In the genomic region with DNA sequence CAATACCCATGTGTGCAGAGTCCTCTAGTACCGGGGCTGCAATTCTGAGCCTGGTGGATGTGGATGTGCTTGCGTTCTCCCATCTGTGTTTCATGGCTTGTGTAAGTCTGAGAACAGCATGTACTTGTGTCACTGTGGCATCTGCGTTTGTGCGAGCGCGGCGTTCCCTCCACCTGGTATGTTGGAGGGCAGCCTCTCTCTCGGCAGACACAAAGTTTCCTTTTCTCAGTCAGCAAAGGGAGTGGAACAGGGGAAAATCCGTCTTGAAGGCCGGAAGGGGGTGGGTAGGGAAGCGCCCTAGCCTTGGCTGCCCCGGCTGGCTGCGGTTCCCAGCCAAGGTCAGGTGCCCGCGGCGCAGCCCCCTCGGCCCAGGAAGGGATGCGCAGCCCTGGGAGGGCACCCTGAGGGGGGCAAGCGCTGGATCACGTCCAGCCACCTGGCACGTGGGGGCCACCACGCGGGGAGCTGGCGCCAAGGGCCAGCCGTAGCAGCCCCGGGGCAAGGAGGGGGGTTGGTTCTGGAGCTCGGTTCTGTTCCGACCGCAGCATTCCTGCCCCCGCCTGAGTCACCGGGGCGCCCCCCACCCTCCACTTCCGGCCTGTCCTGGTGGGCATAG, we compare ENCODE assay signal across 1 mouse cellular context.
TF ChIP-seq lines count a peak whose summit lies in the region.

No protein-coding gene starts in this region.

TF ChIP-seq in CH12.LX, 34 proteins besides CTCF, POLR2A, EP300 and RAD21:
- TF ChIP-seq KAT2A (IDR thresholded peaks at IDR 0.05; ENCODE audit: insufficient replicate concordance, low read length) (no peak), BHLHE40 (IDR thresholded peaks at IDR 0.05; ENCODE audit: low read depth, low read length) (0 out of 2 replicates have a peak, but pooled peaks have one; percentile 7)
